Mouse (Mus musculus) kidney, adult 8-10 months (tissue): ENCODE data around the gene Zfp869.
"Not testable (repeated sequence)": the region's sequence is repeated elsewhere in the genome, so short reads cannot be mapped to it uniquely, and the experiment has no call there.

ENCODE experiments used
- DNase-seq, 2 experiments: peaks; one replicate each; pipeline ENCODE4 v3.0.0; 2022

The Zfp869 gene

DNA sequence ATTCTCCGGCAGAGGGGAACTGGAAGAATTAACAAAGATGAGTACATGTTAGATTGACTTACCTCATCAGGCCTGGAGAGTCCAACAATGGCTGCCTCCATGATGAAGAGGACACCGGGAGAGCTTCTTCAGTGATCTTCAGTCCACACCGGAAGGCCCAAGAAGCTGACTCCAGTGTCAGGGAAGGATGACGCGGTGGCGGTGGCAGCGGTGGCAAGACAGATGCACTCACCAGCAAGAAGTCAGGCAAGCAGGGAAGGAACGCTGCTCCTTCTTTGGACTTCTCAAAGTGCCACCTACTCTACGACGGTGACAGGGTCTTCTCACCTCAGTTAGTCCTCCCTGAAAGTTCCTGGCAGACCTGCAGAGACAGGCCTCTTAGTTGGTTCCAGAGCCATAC is at the start of gene Zfp869:
Gene Zfp869 (minus strand): TSS at position 101 of the 400 bp plus-strand sequence.
- not testable (repeated sequence) for DNase-seq

DNA sequence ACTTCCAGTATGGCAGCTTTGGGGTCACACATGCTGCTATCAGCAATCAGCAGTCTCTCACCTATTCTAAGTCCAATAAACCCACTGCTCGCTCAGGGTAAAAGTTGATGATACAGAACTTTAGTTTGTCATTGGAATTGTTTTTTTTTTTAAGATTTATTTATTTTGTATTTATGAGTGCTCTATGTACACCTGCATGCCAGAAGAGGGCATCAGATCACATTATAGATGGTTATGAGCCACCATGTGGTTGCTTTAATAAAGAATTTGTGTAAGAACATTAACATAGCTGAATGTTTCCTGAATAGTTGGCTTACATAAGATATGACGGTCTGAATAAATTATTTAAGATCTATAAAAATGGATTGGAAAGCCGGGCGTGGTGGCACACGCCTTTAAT is 47.8 kb upstream of the Zfp869 start:
- no peak for DNase-seq

DNA sequence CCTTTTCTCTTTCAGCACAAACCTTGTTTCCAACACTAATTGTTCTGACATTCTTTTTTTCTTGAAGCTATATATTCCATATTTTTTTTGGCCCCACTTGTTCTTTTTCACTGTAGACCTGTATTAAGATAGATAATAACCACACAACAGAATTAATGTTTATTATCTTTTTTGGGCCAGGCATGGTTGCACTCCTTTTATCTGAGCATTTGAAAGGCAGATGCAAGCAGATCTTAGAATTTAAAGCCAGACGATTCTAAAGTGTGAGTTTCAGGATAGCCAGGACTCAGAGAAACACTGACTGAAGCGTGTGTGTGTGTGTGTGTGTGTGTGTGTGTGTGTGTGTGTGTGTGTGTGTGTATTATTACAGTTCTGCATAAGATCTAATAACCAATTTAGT is 41.9 kb upstream of the Zfp869 start:
- no peak for DNase-seq

DNA sequence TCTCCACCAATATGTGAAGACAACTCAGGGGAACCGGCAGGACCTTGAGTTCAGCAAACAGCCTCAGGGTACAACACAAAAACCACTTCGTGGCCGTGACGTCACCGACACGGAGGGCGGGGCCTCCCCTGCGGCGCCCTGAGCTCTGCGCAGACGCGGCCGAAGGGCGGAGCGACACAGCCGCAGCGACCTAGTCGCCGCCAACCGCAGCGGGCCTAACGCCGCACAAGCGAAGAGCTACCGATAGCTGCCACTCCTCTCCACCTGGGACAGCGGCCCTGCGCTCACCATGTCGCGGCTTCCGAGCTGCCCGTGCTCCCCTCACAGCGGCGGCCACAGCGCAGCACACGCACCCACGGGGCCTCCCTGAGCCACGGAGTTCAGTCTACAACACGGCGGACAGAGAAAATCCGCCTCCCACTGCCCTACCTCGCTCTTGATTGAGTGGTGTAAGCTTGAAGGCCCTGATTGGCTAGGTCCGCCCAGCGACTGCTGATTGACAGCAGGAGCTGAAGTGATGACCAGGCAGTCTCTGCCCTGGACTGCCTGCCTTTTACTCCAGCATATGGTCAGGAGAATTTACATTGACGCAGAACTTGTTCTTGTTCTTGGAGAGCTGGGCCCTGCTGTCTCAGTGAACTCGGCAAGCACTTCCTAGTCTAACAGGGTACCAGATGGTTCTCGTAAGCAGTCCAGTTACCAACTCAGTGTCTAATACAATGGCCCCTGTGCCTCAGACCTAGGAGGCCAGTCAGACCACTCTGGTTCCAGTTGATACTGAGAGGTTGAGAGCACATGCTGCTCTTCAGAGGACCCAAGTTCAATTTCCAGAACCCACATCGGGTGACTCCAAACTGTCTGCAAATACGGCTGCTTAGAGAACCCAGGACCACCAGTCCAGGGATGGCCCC is 39.3 kb upstream of the Zfp869 start, which contains the start of gene Zfp963:
Gene Zfp963 (minus strand): TSS at position 427 of the 911 bp plus-strand sequence.
- peak; percentile 93 to 96 for DNase-seq

DNA sequence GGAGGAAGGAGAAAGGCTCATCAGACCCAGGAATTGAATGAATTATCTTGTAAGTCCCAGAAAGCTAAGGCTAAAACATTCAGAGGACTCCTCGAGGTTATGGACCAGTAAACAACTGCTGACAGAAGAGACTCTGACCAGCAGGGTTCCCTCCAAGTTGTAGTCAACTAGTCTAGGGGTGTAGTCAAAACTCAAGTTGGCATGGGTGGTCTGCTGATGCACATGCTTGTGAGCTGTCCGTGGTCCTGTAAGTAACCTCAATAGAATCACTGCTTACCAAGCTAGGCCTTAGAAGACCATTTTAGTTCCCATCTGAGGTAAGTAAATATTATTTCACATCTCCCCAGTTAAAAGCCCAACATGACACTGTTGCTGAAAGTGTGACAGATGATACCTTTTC is 30.7 kb upstream of the Zfp869 start:
- no peak for DNase-seq

DNA sequence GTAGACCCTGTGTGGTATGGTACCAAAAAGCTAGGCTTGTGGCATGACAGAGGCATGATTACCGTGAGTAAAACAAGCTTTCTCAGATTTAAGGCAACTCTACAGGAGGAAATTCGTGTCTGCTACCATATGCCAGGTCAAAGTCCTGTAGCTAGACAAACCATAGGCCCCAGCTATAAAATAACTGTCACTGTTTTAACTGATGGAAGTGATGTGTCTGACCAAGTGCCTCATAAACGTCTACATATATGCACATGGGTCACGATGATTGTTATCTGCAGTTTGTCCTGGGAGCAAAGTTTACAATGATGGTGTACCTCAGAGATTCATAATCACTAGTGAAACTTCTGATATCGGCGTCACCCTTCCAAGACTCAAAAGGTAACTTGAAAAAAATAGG is 30.2 kb upstream of the Zfp869 start:
- no peak for DNase-seq

DNA sequence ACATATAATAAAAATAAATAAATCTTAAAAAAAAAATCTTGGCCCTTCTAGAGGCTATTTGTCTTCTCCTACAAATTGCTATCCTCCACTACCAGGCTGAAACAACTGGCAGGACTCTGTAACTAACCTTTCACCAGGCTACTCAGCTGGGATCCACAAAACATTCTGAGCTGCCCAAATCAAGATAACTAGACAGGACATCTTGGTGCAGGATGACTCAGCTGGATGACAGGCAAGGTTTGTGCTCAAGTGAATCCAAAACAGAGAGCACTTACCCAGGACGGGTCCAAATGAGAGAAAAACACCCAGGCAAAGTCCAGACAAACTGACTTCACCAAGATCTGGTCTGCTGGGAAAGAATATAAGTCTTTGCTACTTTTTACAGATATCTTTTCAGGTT is 25.0 kb upstream of the Zfp869 start:
- no peak for DNase-seq

DNA sequence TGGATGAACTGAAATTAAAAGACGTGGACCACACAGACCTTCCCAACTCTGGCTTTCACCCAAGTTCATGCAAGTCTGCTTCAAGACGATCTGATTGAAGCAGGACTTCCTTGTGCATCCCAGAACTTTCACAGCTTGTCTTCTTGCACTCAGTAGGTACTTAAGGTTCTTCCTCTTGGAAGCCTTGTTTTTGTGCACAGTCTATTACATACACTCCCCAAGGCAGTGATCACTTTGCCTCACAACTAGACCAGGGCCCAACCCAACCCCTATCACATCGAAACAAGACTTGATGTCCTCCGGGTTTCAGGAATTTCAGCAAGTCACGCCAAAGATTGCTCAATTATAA is 6.7 kb upstream of the Zfp869 start:
- no peak for DNase-seq

DNA sequence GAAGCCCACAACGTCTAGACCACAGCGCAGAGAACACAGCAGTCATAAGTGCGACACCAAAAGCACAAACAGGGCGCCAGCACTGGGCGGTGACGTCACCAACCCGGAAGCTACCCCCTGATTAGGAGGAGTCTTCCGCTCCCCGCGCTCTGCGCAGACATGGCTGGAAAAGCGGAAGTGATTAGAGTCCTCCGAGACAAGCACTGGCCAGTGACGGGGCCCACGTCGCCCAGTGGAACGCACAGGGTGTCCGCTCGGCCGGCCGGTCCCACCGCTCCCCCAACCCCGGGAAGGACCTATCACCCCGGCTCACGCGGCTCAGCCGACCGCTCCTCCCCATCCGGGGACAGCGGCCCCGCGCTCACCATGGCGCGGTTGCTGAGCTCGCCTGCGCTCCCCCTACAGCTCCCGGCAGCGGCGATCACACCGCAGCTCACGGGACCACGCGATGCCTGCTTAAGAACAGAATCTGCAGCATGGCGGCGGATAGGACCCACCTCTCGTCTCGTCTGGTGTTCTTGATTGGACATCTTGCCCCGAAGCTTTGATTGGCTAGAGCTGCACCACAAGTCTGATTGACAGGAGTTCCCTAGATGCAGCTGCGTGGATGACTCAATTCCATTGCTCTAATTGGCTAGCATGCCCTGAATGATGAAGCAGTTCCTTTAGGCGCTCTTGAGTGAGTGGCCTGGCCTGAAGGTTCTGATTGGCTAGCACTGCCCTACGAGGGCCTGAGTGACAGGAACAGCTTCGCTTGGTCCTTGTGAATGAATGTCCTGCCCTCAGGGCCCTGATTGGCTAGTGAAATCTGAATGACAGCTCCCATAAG is 6.1 kb upstream of the Zfp869 start:
- peak; percentile 96 to 100 for DNase-seq

DNA sequence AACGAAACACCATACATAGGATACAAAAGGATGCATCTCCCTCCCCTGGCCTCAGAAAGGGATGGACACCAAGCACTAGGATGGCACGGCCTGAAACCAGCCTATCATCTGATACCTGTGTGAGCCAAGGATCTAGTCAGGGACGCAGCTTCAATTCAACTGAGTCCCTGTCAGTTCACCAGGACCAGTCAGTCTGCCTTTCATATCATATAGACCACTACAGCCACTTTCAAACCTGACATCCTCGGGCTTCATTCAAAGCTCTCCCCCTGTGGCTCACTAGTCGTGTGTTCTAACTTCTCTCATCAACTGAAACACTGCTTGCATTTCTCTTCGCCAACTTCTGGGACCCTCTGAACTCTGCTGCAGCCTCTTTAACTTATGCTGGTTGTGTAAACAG is 4.8 kb upstream of the Zfp869 start:
- DNase-seq = no peak

DNA sequence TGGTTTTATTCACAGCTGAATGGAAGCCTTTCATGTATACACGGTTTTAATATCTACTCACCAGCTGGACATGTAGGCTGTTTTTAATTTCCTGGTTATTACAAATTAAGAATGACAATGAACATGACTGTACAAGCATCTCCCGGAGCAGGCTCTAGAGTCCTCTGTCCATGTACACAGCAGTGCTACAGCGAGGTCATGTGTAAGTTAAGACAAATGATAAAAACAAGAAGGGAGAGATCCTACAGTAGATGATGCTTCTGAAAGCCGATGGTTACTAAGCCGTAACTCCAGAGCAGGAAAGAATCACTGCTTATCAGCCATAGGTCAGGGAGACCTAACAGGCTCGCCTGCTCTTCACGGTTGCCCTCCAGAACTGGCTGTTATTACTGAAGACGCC is 3.0 kb upstream of the Zfp869 start:
- DNase-seq = no peak

DNA sequence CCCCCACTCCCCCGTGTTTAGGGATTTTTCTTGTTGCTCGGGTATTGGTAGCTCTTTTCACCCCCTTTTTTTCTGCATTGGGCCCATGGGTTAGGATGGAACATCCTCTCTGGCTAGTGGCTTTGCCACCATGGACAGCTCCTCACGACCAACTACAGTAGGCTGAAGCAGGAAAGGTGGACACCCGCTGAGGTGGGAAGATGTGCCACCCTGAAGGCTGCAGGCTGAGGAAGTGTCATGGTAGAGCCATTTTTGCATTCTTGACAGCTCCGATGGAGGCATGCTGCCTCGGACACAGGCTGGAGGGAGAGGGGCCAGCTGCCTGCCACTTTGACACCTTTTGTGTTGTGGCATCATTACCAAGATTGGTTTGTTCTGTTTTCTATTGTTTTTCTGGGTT is 8.7 kb downstream of the Zfp869 start:
- DNase-seq = no peak

DNA sequence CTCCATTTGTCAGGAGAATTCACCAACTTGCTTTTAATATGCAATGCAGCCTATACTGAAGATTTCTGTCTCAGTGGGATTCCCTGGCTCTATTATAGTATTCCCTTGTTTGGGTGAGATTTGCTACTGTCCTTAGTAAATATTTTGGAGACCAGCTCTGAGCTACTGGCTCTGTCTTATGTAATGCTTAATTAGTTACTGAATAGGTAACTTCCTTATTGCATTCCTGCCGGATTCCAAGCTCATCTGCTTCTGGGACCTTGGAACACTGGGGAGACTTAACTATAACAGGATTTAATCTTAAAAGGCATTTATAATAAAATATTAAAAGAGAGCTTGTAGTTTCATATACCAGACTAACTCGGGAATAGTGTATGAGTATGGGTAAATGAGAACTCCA is 45.5 kb downstream of the Zfp869 start:
- DNase-seq = peak; percentile 6 to 49

DNA sequence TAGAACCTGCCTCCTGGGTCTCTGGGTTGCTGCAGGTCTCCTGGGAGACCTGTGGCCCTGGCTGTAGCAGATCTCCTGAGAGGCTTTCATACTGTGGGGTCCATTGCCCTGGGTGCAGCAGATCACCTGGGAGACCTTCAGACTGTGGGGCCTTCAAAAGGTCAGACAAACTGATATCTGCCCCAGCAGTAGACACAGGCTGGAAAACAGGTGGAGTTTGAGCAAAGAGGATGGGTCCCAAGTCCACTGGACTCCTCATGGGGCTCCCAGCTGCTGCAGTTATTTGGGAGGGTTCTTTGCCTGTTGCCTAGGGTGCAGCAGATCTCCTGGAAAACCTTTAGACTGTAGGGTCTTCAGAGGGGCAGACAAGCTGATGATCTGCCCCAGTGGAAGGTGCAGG is 49.2 kb downstream of the Zfp869 start:
- no peak for DNase-seq
